Mouse (Mus musculus) spleen, embryonic (tissue): ENCODE data around the gene Tmem132d.
"Not testable (repeated sequence)": the region's sequence is repeated elsewhere in the genome, so short reads cannot be mapped to it uniquely, and the experiment has no call there.

Experiments
- CTCF ChIA-PET: fragments of 350-600 bp; sonication (Branson Sonifier 250); formaldehyde crosslinking; loops from one replicate; lab custom pipeline; 2022; lab: Charles Lee

Tmem132d gene

GRCm38 (mm10) chr5:128100331-128100730 is 332.5 kb downstream of the Tmem132d start:
- CTCF ChIA-PET: no interaction called here

- CTCF ChIA-PET: no interaction called here
Observed at GRCm38 (mm10) chr5:128099439-128099838, 333.4 kb downstream of the Tmem132d start.

- CTCF ChIA-PET: no interaction called here
Observed at GRCm38 (mm10) chr5:128090578-128090977, 342.3 kb downstream of the Tmem132d start.

- CTCF ChIA-PET: no interaction called here
Observed at GRCm38 (mm10) chr5:128075456-128075855, 357.4 kb downstream of the Tmem132d start.

- CTCF ChIA-PET: no interaction called here
Observed at GRCm38 (mm10) chr5:128072616-128073015, 360.3 kb downstream of the Tmem132d start.

- CTCF ChIA-PET: no interaction called here
Observed at GRCm38 (mm10) chr5:128041781-128042180, 391.1 kb downstream of the Tmem132d start.

- CTCF ChIA-PET: no interaction called here
Observed at GRCm38 (mm10) chr5:128040036-128040435, 392.8 kb downstream of the Tmem132d start.

GRCm38 (mm10) chr5:128027076-128027475 is 405.8 kb downstream of the Tmem132d start:
- CTCF ChIA-PET: no interaction called here

GRCm38 (mm10) chr5:128004666-128005065 is 428.2 kb downstream of the Tmem132d start:
- CTCF ChIA-PET: no interaction called here

GRCm38 (mm10) chr5:127996526-127997245 is 436.2 kb downstream of the Tmem132d start:
- CTCF ChIA-PET: no interaction called here

- CTCF ChIA-PET: no interaction called here
Observed at GRCm38 (mm10) chr5:127993460-127993859, 439.4 kb downstream of the Tmem132d start.

GRCm38 (mm10) chr5:127990826-127991225 is 442.1 kb downstream of the Tmem132d start:
- CTCF ChIA-PET: no interaction called here

GRCm38 (mm10) chr5:127980003-127980358 is 452.9 kb downstream of the Tmem132d start:
- CTCF ChIA-PET: not testable (repeated sequence)

GRCm38 (mm10) chr5:127979329-127980002 is 453.4 kb downstream of the Tmem132d start:
- CTCF ChIA-PET: no interaction called here

GRCm38 (mm10) chr5:127976661-127977060 is 456.2 kb downstream of the Tmem132d start:
- CTCF ChIA-PET: no interaction called here

- CTCF ChIA-PET: no interaction called here
Observed at GRCm38 (mm10) chr5:127965700-127966099, 467.2 kb downstream of the Tmem132d start.

GRCm38 (mm10) chr5:127962656-127963055 is 470.2 kb downstream of the Tmem132d start:
- CTCF ChIA-PET: interaction anchor here (0.6 kb wide), 1 partner anchor 68 kb away, joined by 3 read pairs; no protein-coding TSS in a partner anchor

GRCm38 (mm10) chr5:127956511-127957097 is 476.3 kb downstream of the Tmem132d start:
- CTCF ChIA-PET: no interaction called here

GRCm38 (mm10) chr5:127954231-127954790 is 478.6 kb downstream of the Tmem132d start:
- CTCF ChIA-PET: no interaction called here

- CTCF ChIA-PET: no interaction called here
Observed at GRCm38 (mm10) chr5:127952800-127953199, 480.1 kb downstream of the Tmem132d start.

GRCm38 (mm10) chr5:127950574-127950973 is 482.3 kb downstream of the Tmem132d start:
- CTCF ChIA-PET: no interaction called here

GRCm38 (mm10) chr5:127947275-127947674 is 485.6 kb downstream of the Tmem132d start:
- CTCF ChIA-PET: no interaction called here
